Mouse (Mus musculus): Measurements from ENCODE around the gene Fzd7. TPM values are rescaled to one million over a fixed set of nuclear protein-coding genes. Genes with fewer than 3 reads are reported as not detected.

Gene Fzd7
- total RNA-seq, 2 experiments from 2014 or later, result 14.0 to 18.0 TPM

DNA sequence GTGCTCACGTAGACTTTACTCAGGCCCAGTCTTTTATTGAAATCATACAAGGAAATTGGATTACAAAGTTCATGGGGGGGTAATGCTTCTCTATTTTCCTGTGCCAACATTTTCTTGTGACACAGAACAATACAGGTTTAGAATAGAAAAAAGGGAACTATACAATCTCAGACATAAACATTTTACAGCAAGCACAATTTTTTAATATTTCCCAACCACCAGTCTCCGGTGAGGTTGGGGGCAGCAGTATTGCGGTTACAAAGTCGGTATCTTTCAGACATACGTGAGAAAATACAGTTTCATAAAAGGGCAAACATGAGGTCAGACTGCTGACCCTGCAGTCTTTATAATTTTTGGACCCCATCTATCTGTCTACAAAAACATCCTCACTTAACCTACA lies 13.7 kb downstream of the Fzd7 start:
- ATAC-seq (replicated peaks; ENCODE audit: low FRiP score, low TSS enrichment, poor library complexity, severe bottlenecking), result no peak

DNA sequence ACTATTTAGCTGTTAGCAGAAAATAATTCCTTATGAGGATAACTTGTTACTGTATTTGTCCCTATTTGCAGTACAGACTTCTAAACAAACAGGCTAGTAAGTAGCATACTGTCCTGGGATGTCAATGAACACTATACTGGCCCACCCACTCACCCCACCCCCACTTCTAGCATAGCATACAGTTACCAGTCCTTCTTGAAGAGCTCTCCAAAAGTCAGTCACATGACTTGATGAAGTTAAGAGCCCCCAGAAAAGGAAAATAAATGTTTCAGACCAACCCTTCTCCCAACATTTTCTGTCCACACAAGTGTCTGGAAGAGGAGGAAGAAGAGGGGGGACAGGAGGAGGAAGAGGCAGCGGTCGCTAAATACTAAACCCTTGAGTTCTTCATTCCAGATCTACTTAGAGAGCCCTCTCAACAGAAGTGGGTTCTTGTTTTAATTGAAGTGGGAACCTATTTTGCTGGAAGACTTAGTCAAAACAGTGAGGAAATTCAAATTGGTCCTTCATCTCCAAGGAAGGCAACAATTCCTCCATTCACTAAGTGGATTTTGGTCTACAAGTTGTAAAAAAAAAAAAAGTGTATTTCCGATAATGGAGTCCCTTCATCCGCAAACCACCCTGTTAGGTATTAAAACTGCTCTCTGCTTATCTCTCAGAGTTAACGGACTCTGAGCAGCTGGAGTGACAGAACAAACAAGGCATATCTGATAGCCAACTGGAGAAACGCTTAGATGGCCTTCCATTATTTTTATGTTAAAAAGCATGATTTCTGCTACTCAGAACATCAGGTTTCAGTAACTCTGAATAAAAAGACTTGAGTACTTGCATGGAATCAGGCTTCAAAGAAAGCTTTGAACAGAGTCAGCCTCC lies 15.8 kb downstream of the Fzd7 start:
- peak; percentile 84 for ATAC-seq (replicated peaks; ENCODE audit: low FRiP score, low TSS enrichment, poor library complexity, severe bottlenecking)

- no peak for ATAC-seq (replicated peaks; ENCODE audit: low FRiP score, low TSS enrichment, poor library complexity, severe bottlenecking)
Measured at GRCm38 (mm10) chr1:59499327-59499726, 17.1 kb downstream of the Fzd7 start.

DNA sequence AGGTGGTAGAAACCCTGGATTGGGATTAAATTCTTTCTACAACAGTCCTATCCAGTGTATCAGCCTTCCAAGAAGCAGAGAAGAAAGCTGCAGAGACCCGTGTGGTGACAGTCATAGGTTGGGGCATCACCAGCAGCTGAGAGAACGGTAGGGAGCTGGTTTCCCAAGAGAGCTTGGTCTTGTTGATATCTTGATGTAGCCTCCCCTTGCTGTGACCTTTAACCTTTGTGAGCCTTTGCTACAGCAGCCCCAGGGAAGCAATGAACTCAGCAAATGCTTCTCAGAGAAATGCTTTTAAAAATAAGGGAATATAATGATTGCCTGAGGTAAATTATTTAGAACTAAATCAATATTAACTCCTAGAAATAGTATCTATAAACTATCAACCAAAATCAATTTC lies 20.1 kb downstream of the Fzd7 start:
- ATAC-seq (replicated peaks; ENCODE audit: low FRiP score, low TSS enrichment, poor library complexity, severe bottlenecking), result no peak

GRCm38 (mm10) chr1:59503659-59504301 lies 21.6 kb downstream of the Fzd7 start:
- ATAC-seq (replicated peaks; ENCODE audit: low FRiP score, low TSS enrichment, poor library complexity, severe bottlenecking), result peak; percentile 67

DNA sequence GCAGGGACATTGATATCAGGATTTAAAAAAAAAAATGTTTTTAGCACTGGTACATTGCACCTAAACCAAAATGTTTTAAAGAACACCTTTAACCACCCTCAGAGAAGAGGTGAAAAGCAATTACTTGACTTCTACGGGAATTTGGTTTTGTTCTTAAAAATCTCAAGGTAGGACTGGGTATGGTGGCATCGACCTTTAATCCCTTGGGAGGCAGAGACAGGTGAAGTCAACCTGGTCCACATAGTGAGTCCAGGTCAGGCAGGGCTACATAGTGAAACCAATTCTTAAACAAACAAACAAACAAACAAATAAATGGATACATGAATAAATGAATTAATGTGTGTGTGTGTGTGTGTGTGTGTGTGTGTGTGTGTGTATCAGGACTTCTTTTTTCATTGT lies 22.1 kb downstream of the Fzd7 start:
- ATAC-seq (replicated peaks; ENCODE audit: low FRiP score, low TSS enrichment, poor library complexity, severe bottlenecking), result no peak

GRCm38 (mm10) chr1:59508463-59509139 lies 26.4 kb downstream of the Fzd7 start:
- ATAC-seq (replicated peaks; ENCODE audit: low FRiP score, low TSS enrichment, poor library complexity, severe bottlenecking), result no peak

DNA sequence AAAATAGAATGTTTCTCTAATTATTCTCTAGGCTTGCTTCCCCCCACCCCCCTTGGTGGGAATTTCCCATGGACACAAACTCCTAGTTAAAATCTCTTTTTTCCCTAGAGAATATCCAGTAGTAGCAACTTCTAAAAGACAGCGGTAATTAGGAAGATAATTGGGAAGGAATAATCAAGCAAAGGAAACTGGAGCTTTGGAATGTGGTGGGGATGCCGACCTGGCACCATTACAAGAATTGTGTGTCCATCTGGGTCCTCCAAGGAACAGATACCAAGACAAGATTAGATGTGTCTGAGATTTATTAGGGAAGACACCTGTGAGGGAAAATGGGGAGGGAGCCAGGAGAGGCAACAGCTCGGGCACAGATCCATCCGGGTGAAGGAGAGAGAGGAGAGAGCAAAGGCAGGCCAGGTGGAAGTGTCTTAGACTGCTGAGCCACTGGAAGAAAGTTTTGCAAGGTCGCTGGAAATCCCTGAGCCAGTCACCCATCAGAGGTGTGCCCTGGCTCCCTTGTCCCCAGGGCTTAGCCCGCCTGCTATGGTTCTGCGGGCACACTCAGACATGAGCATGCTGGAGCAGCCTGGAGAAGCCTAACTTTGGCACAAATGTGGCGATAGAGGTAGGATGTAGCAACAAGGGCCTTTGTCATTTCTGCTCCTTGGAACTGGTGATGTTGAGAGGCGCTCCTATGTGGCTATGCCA lies 29.5 kb downstream of the Fzd7 start:
- no peak for ATAC-seq (replicated peaks; ENCODE audit: low FRiP score, low TSS enrichment, poor library complexity, severe bottlenecking)

DNA sequence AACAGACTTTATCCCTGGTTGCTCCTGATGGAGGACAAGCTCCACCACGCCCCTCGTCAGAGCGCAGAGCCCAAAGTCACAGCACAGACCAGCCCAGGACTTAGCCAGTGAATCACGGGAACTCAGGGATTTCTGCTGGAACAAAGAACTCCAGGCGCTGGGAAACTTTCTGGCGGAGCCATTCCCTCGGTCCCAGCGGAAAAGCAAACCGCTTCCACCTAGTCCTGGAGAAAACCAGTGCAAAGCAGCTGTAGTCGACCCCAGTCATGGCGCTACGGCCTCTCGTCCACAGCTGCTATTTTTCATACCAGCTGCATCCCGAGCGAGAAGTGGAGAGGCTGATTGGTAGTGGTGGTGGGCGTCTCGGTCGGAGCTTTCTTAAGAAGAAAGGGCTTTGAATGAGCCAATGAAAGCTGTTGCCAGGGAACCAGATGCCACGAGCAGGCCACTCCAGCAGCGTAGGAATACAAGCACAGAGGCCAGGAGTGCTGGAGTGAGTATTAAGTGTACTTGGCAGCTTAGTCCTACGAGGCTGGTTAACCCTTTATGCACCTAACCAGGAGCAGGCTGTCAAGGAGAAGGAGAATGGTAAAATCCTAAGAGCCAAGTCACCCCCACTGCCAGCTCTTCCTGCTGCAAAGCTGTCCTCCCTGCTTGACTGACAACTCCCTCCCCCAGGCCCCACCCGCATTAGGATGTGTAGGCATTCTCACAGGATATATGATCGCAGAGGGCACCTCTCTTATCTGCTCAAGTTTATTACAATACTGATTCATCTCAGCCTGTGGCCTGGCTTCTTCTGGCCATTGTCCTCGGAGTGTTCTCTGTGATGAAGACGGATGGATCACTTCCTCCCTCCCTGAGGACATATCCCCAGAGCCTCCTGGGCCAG lies 34.0 kb downstream of the Fzd7 start, which contains the start of gene Gm973:
Gene Gm973, plus strand, starts transcription at position 239 of the 892 bp plus-strand sequence.
- no peak for ATAC-seq (replicated peaks; ENCODE audit: low FRiP score, low TSS enrichment, poor library complexity, severe bottlenecking)

GRCm38 (mm10) chr1:59520226-59520837 lies 38.1 kb downstream of the Fzd7 start:
- no peak for ATAC-seq (replicated peaks; ENCODE audit: low FRiP score, low TSS enrichment, poor library complexity, severe bottlenecking)

GRCm38 (mm10) chr1:59522456-59522855 lies 40.2 kb downstream of the Fzd7 start:
- no peak for ATAC-seq (replicated peaks; ENCODE audit: low FRiP score, low TSS enrichment, poor library complexity, severe bottlenecking)

- ATAC-seq (replicated peaks; ENCODE audit: low FRiP score, low TSS enrichment, poor library complexity, severe bottlenecking), result no peak
Measured at GRCm38 (mm10) chr1:59523378-59523958, 41.2 kb downstream of the Fzd7 start.

DNA sequence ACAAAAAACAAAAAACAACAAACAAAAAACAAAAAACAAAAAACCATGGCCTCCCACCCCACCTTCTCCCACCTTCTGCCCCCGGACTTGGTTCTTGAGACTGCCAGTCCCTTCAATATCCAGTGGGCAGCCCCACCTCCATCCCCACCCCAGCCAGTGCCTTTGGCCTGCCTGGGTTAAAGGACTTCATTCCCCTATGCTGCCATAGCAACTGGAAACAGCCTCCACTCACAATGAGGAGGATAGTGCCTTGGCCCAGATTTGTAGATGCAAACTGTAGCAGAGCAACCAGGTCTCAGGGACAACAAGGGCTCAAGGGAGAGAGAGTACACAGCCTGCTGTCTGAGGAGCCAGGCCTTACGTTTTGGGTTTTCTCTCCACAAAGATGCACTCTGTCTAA lies 41.8 kb downstream of the Fzd7 start:
- ATAC-seq (replicated peaks; ENCODE audit: low FRiP score, low TSS enrichment, poor library complexity, severe bottlenecking), result no peak

DNA sequence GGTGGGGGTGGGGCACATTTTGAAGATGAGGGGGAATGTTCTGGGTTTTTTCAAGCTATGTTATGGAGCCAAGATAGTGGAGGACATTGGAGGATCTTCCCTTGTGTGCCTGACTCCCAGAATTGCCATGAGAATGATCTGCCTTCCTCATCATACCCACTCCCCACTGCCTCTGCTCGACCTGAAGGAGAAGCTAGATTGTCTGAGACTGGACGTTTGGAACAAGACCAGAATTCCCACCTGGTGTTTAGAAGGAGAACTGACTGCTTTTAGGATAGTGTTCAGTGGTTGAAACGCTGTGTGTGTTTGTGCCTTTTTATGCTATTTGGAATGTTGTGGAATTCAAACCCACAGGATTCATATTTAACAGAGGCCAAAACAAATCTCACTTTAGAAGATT lies 42.5 kb downstream of the Fzd7 start:
- ATAC-seq (replicated peaks; ENCODE audit: low FRiP score, low TSS enrichment, poor library complexity, severe bottlenecking), result no peak

- ATAC-seq (replicated peaks; ENCODE audit: low FRiP score, low TSS enrichment, poor library complexity, severe bottlenecking), result no peak
Measured at GRCm38 (mm10) chr1:59527219-59527618, 45.0 kb downstream of the Fzd7 start.

DNA sequence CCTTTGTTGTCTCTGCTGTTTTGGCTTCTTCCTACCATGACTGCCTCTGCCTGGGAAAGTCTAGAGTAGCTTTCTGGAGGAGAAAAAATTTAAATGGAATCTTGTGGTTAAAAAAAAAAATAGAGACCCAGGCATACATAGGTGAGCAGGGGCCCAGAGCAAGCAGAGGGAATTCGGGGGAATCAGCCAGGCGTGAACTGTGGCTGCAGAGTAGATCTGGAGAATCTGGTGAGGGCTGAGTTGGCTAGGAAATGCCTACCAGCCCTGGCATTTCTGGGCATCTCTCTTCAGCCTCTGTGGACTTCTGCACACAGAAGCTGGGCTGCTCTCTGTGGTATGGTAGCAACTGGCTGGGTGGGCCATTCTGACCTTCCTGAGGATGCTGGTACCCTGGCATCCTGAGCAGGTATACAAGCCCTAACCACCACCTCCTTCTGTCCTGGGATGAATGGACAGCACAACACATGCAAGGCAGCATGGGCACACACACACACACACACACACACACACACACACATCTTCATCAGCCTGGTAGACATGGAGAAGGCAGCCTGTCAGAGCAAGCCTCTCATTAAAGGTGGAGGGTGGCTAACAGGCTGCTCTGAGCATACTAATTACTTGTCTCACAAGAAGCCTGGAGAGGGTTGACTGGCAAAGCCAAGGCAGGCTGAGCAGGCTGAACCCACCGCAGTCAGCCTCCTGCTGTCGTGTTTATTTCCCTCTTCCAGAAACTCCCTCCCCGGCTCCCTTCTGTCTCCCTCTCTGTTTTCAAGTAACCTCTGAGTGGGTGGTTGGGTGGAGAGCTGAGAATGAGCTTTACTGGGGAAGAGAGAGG lies 53.0 kb downstream of the Fzd7 start:
- no peak for ATAC-seq (replicated peaks; ENCODE audit: low FRiP score, low TSS enrichment, poor library complexity, severe bottlenecking)

Data from megakaryocyte-erythroid progenitor cell, adult 5-6 weeks (primary cell).